Mouse (Mus musculus) bone marrow macrophage, adult 2 months (primary cell): ENCODE data around the gene Orc3.

Experiments
- CTCF ChIP-seq: IDR thresholded peaks from 2 replicates; pipeline ENCODE4 v1.5.1; 2012; ENCODE audit warnings: low read depth, mild to moderate bottlenecking, low read length, moderate library complexity
- POLR2A ChIP-seq: IDR thresholded peaks from 2 replicates; pipeline ENCODE4 v1.6.1; 2012; ENCODE audit warnings: mild to moderate bottlenecking, low read depth, low read length, borderline replicate concordance

- TF ChIP-seq POLR2A (no peak), CTCF (no peak)
Measured at GRCm38 (mm10) chr4:34629956-34630355, 15.2 kb upstream of the Orc3 start.
